15 mouse cellular contexts compared by ENCODE assay signal in genomic region chr8:106615661-106616299, GRCm38 (mm10). TPM values are rescaled to one million over a fixed set of nuclear protein-coding genes. Genes with fewer than 3 reads are reported as not detected.
DNase-seq lines count a peak whose midpoint lies in the region; ATAC-seq and TF ChIP-seq lines count a peak whose summit lies in the region.
"Had no signal": no experiment of that assay in that cellular context is flagged by ENCODE, and none has a peak within 500 bp of the region (broad histone marks: within the 10 kb centered on the region; RNA-seq: fewer than 3 reads in every experiment).

No protein-coding gene starts in this region.

- no peak overlapping the region for H3K9ac ChIP-seq in lung, embryonic 16.5 days (ENCODE audit: low read length)
- H3K9ac ChIP-seq: hindbrain, embryonic 14.5 days; neural tube, embryonic 15.5 days had no signal

- H3K9me3 ChIP-seq in E14TG2a.4 (ENCODE audit: low read length), result no peaks in the 10 kb centered on the region
- H3K9me3 ChIP-seq in lung, embryonic 16.5 days (ENCODE audit: control insufficient read depth, low read length), result no peaks in the 10 kb centered on the region
- H3K9me3 ChIP-seq: neural tube, embryonic 15.5 days had no signal

- H3K36me3 ChIP-seq in E14TG2a.4 (ENCODE audit: insufficient read depth, low read length), result peaks cover 42% of the 10 kb centered on the region
- no peaks in the 10 kb centered on the region for H3K36me3 ChIP-seq in lung, embryonic 16.5 days (ENCODE audit: control insufficient read depth, insufficient read depth, low read length)
- no peaks in the 10 kb centered on the region for H3K36me3 ChIP-seq in thymus, adult 2 months (ENCODE audit: control insufficient read depth, insufficient read depth, low read length)
- H3K36me3 ChIP-seq: neural tube, embryonic 15.5 days had no signal

- ATAC-seq in lung, embryonic 16.5 days (ENCODE audit: low read depth), result no peak
- ATAC-seq: forebrain, embryonic 16.5 days had no signal

- DNase-seq in NIH3T3 (ENCODE audit: low read depth), result peak; percentile 13
- peak; percentile 57 to 68 for DNase-seq in kidney, adult 8-10 months
- no peak for DNase-seq in layer of hippocampus, postnatal 14 days (ENCODE audit: low spot score in 2 of 2)
- DNase-seq in spleen, postnatal 10 days (ENCODE audit: low spot score in 2 of 2), result no peak
- DNase-seq in thymus, adult 2 months, result no peak
- DNase-seq in urinary bladder, postnatal 25 days (ENCODE audit: low spot score), result no peak
- DNase-seq: adrenal gland, adult 8-10 months; gastrocnemius, postnatal 36 days; layer of hippocampus, postnatal 36 days; thymus, postnatal 36 days had no signal

- no peak overlapping the region for H3K4me2 ChIP-seq in lung, embryonic 16.5 days (ENCODE audit: low read depth, low read length)
- H3K4me2 ChIP-seq: hindbrain, embryonic 14.5 days; neural tube, embryonic 15.5 days had no signal

- H3K4me1 ChIP-seq in E14TG2a.4 (replicated peaks; ENCODE audit: low read depth, low read length), result peaks cover 98% of the 10 kb centered on the region
- peaks cover 43% of the 10 kb centered on the region for H3K4me1 ChIP-seq in lung, embryonic 16.5 days (replicated peaks; ENCODE audit: control insufficient read depth, insufficient read depth, low read length)
- H3K4me1 ChIP-seq in thymus, adult 2 months (replicated peaks; ENCODE audit: control insufficient read depth, insufficient read depth, low read length), result 0 out of 2 replicates have a peak, but pooled peaks cover 4% of the 10 kb centered on the region
- H3K4me1 ChIP-seq: neural tube, embryonic 15.5 days had no signal

- no peak for TF ChIP-seq CTCF in E14TG2a.4 (conservative IDR thresholded peaks at IDR 0.05; ENCODE audit: low read length)
- no peak for TF ChIP-seq CTCF in thymus, adult 2 months (IDR thresholded peaks at IDR 0.05; ENCODE audit: borderline replicate concordance, control insufficient read depth, extremely low read depth, insufficient read depth, low read length, poor library complexity)

- 55% methylated on average over 10 of the region's 10 CpGs for WGBS in lung, embryonic 16.5 days
- WGBS in thymus, adult 2 months, result 85% methylated on average over 10 of the region's 10 CpGs

- H3K27ac ChIP-seq in lung, embryonic 16.5 days (ENCODE audit: low read length), result peak overlapping the region; percentile 58
- H3K27ac ChIP-seq in thymus, adult 2 months (ENCODE audit: control insufficient read depth, insufficient read depth, low read length), result no peak overlapping the region
- H3K27ac ChIP-seq: hindbrain, embryonic 14.5 days; neural tube, embryonic 15.5 days had no signal

- peak overlapping the region; percentile 75 for H3K4me3 ChIP-seq in E14TG2a.4 (replicated peaks; ENCODE audit: low read length)
- H3K4me3 ChIP-seq in lung, embryonic 16.5 days (ENCODE audit: low read length), result no peak overlapping the region
- H3K4me3 ChIP-seq in thymus, adult 2 months (ENCODE audit: control insufficient read depth, insufficient read depth, low read length), result no peak overlapping the region
- H3K4me3 ChIP-seq: neural tube, embryonic 15.5 days had no signal

- H3K27me3 ChIP-seq in E14TG2a.4 (ENCODE audit: insufficient read depth, low read length), result no peaks in the 10 kb centered on the region
- no peaks in the 10 kb centered on the region for H3K27me3 ChIP-seq in lung, embryonic 16.5 days (ENCODE audit: control insufficient read depth, insufficient read depth, low read depth, low read length)
- no peaks in the 10 kb centered on the region for H3K27me3 ChIP-seq in thymus, adult 2 months (ENCODE audit: control insufficient read depth, insufficient read depth, low read length)
- H3K27me3 ChIP-seq: neural tube, embryonic 15.5 days had no signal

- no peak for TF ChIP-seq POLR2A in thymus, adult 2 months (IDR thresholded peaks at IDR 0.05; ENCODE audit: control insufficient read depth, extremely low read depth, insufficient read depth, low read length, poor library complexity)

RNA-seq across cellular contexts. Expression of gene Cdh1, which starts 12.6 kb away (rescaled TPM):
- polyA plus RNA-seq in lung, embryonic 16.5 days (2015; fragmentation: Nextera tagmentation; extraction: Ambion mirVana), result 157 and 162 TPM in 2 replicates
- under 1 TPM; 0.24 to 0.35 TPM for total RNA-seq in layer of hippocampus, postnatal 14 days (2021)
- polyA plus RNA-seq in thymus, adult 2 months (2012; rRNA removed), result 23.5 TPM in 2 replicates

RNA-seq across cellular contexts. Expression of gene Gm10073, which starts 42.5 kb away (rescaled TPM):
- 10.5 and 19.9 TPM in 2 replicates for polyA plus RNA-seq in lung, embryonic 16.5 days (2015; fragmentation: Nextera tagmentation; extraction: Ambion mirVana)
- total RNA-seq in layer of hippocampus, postnatal 14 days (2021), result 100 to 1,000 TPM in 1 of 2 experiments, 10 to 100 TPM in 1; 83.2 to 104 TPM
- 69.5 and 76.2 TPM in 2 replicates for polyA plus RNA-seq in thymus, adult 2 months (2012; rRNA removed)

Comparison
In these comparisons a context has a peak if more than half of its experiments do, and no peak if none do; other contexts are left out.
1. DNase-seq: peak in NIH3T3 (single experiment) and kidney, adult 8-10 months (2 of 2); none in layer of hippocampus, postnatal 14 days (0 of 2), spleen, postnatal 10 days (0 of 2), thymus, adult 2 months (single experiment) and urinary bladder, postnatal 25 days (single experiment).